Mouse (Mus musculus) liver, postnatal 0 days (tissue): ENCODE results near the gene Cmc1. TPM values are rescaled to one million over a fixed set of nuclear protein-coding genes. Genes with fewer than 3 reads are reported as not detected.
A peak's percentile ranks its signal among the peaks of the same experiment; 100 is the strongest.

ENCODE experiments used
- ATAC-seq: fragments of 200-750 bp; cut with Nextera tagmentation; 2 replicates; pipeline ENCODE4 v1.8.0; 2017; ENCODE audit warnings: mild to moderate bottlenecking, moderate library complexity
- DNase-seq: peaks from one replicate; pipeline ENCODE4 v3.0.0-alpha.2; 2016
- H3K27ac ChIP-seq: fragments of 300-500 bp; sonication (generic); 2 replicates; pipeline ENCODE4 v1.5.1; 2014; ENCODE audit warnings: antibody characterized with exemption, moderate library complexity, mild to moderate bottlenecking, low read depth
- H3K27me3 ChIP-seq: fragments of 300-500 bp; sonication (generic); 2 replicates; pipeline ENCODE4 v1.6.1; 2014; ENCODE audit warnings: low read length, control low read depth, mixed read lengths; ENCODE audit not compliant: insufficient read depth
- H3K36me3 ChIP-seq: fragments of 300-500 bp; sonication (generic); replicated peaks from 2 replicates; pipeline ENCODE4 v1.6.1; 2014; ENCODE audit warnings: mild to moderate bottlenecking, control low read depth, low read length, moderate library complexity, mixed read lengths; ENCODE audit not compliant: insufficient read depth
- H3K4me1 ChIP-seq: fragments of 300-500 bp; sonication (generic); 2 replicates; pipeline ENCODE4 v1.6.1; 2014; ENCODE audit warnings: antibody characterized with exemption, mild to moderate bottlenecking, control low read depth; ENCODE audit not compliant: insufficient read depth
- H3K4me2 ChIP-seq: fragments of 300-500 bp; sonication (generic); 2 replicates; pipeline ENCODE4 v1.6.1; 2014; ENCODE audit warnings: low read depth, mild to moderate bottlenecking, low read length, moderate library complexity, mixed read lengths
- H3K4me3 ChIP-seq: fragments of 300-500 bp; sonication (generic); 2 replicates; pipeline ENCODE4 v1.5.1; 2014; ENCODE audit warnings: low read depth, low read length
- H3K9ac ChIP-seq: fragments of 300-500 bp; sonication (generic); replicated peaks from 2 replicates; pipeline ENCODE4 v1.6.1; 2014; ENCODE audit warnings: mild to moderate bottlenecking, moderate library complexity
- H3K9me3 ChIP-seq: fragments of 300-500 bp; sonication (generic); 2 replicates; pipeline ENCODE4 v1.6.1; 2016; ENCODE audit warnings: mild to moderate bottlenecking, control low read depth, low read length, mixed read lengths
- CTCF ChIP-seq: sonication (generic); IDR thresholded peaks from 2 replicates; pipeline ENCODE4 v1.5.1; 2016; ENCODE audit warnings: antibody characterized with exemption, low read depth
- EP300 ChIP-seq: IDR thresholded peaks from 2 replicates; pipeline ENCODE4 v1.6.1; 2016; ENCODE audit warnings: antibody characterized with exemption, low read depth, mild to moderate bottlenecking
- WGBS: fragments of 180-500 bp; shearing (Covaris S2); extraction: QIAGEN DNeasy Blood & Tissue Kit; methylation state at CpG from one replicate; pipeline ENCODE4 v1.1.7; 2014; ENCODE audit not compliant: insufficient replicate concordance; 5-methylcytosine and 5-hydroxymethylcytosine counted together
- polyA plus RNA-seq: library from polyadenylated mRNA; unstranded; fragments of >200 nt; fragmentation: Nextera tagmentation; extraction: Ambion mirVana; gene quantifications from 2 replicates; pipeline ENCODE4 v1.2.1, GENCODE M21; 2015

The Cmc1 gene
- polyA plus RNA-seq, 1 experiment from 2014 or later = 40.0 TPM

DNA sequence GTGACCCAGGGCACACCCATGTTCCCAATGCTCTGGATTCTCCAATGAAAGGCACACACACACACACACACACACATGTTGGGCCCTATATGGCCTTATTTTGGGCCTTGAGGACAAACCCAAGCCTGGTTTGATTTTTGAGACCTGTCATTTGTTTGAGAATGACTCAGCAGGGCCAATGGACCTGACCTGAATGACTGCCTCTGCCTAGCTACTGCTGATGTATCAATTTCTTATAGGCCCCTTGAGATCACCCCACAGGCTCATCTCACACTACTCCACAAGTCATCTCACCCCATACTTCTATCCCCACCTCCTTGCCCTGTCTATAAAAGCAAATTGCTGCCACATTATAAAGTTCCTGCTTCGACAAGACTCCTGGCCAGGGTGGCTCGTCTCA lies 48.2 kb downstream of the Cmc1 start:
- Histone ChIP-seq H3K27ac (no peak overlapping the region), H3K4me3 (no peak overlapping the region), H3K4me1 (no peaks in the 10 kb centered on the region), H3K4me2 (no peak overlapping the region), H3K27me3 (no peaks in the 10 kb centered on the region), H3K9me3 (no peaks in the 10 kb centered on the region), H3K36me3 (no peaks in the 10 kb centered on the region), H3K9ac (no peak overlapping the region)
- WGBS = 77% methylated on average over 2 of the region's 2 CpGs
- DNase-seq = no peak
- ATAC-seq = 0 out of 2 replicates have a peak, but pooled peaks have one; percentile 17
- TF ChIP-seq CTCF (no peak), EP300 (no peak)

DNA sequence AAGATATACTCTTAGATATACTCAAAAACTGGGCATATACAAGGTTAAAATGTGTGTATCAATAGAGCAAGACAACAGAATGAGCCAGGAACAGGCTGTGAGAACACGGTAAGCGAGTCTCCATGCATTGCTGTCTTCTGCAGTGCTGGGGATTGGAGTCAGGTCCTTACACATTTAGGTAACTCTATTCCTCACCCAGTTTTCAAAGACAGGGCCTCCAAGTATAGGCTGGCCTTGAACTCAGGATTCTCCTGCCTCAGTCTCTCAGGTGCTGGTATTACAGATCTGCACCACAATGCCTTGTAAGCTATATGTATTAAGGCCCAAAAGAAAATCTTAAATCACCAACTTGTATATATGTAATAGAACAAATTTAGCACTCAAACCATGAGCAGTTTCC lies 49.5 kb downstream of the Cmc1 start:
- DNase-seq = no peak
- no peak overlapping the region for H3K27ac ChIP-seq
- no peak overlapping the region for H3K4me2 ChIP-seq
- ATAC-seq = no peak
- no peak overlapping the region for H3K4me3 ChIP-seq
- no peaks in the 10 kb centered on the region for H3K27me3 ChIP-seq
- H3K9me3 ChIP-seq = no peaks in the 10 kb centered on the region
- TF ChIP-seq EP300 (no peak), CTCF (no peak)
- WGBS = 88% methylated on average over 2 of the region's 2 CpGs
- H3K4me1 ChIP-seq = no peaks in the 10 kb centered on the region
- no peaks in the 10 kb centered on the region for H3K36me3 ChIP-seq
- H3K9ac ChIP-seq = no peak overlapping the region

DNA sequence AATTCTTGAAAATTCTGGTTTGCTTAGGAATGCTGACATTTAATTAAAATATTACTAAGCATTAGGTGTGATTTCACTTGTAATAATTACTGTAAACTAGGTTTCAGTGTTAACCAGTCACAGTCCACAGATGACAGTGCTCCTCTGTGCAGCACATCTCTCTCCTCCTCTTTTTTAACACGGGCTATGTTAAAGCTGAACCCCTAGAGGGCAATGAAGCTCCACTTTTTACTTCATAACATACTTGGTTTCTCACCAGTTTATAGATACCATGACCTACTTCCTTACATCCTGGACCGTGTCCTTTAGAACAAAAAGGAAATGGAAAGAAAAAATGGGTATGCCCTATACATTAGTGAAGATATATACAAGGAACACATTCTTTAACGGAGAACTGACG lies 50.6 kb downstream of the Cmc1 start:
- no peaks in the 10 kb centered on the region for H3K9me3 ChIP-seq
- DNase-seq (no peak), ATAC-seq (no peak)
- no peaks in the 10 kb centered on the region for H3K36me3 ChIP-seq
- no peak overlapping the region for H3K4me3 ChIP-seq
- WGBS = 43% methylated on average over 4 of the region's 4 CpGs
- H3K27ac ChIP-seq = no peak overlapping the region
- H3K27me3 ChIP-seq = no peaks in the 10 kb centered on the region
- H3K4me1 ChIP-seq = no peaks in the 10 kb centered on the region
- TF ChIP-seq EP300 (no peak), CTCF (peak; percentile 58)
- H3K9ac ChIP-seq = no peak overlapping the region
- no peak overlapping the region for H3K4me2 ChIP-seq

DNA sequence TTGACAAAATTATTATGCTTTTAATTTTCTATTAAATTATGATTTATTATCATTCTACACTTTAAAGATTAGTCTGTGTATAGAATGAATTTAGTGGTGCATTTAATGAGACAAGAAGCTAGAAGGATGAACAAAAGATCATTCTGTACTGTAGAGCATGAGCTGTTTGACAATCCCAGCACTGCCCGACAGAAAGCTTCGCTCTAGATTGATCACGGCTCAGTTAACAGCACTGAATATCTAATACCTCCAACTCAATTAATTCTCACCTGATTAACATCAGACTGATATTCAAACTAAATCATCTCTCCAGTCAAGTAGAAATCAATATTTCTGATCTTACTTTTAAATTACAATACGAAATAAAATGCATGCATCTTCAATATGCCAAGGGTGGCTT lies 66.1 kb downstream of the Cmc1 start:
- DNase-seq (no peak), ATAC-seq (no peak)
- Histone ChIP-seq H3K36me3 (no peaks in the 10 kb centered on the region), H3K4me3 (no peak overlapping the region), H3K9ac (no peak overlapping the region), H3K27me3 (no peaks in the 10 kb centered on the region), H3K4me1 (peaks cover 4% of the 10 kb centered on the region), H3K9me3 (no peaks in the 10 kb centered on the region), H3K27ac (no peak overlapping the region), H3K4me2 (no peak overlapping the region)
- TF ChIP-seq CTCF (no peak), EP300 (no peak)
- 82% methylated on average over 4 of the region's 4 CpGs for WGBS

DNA sequence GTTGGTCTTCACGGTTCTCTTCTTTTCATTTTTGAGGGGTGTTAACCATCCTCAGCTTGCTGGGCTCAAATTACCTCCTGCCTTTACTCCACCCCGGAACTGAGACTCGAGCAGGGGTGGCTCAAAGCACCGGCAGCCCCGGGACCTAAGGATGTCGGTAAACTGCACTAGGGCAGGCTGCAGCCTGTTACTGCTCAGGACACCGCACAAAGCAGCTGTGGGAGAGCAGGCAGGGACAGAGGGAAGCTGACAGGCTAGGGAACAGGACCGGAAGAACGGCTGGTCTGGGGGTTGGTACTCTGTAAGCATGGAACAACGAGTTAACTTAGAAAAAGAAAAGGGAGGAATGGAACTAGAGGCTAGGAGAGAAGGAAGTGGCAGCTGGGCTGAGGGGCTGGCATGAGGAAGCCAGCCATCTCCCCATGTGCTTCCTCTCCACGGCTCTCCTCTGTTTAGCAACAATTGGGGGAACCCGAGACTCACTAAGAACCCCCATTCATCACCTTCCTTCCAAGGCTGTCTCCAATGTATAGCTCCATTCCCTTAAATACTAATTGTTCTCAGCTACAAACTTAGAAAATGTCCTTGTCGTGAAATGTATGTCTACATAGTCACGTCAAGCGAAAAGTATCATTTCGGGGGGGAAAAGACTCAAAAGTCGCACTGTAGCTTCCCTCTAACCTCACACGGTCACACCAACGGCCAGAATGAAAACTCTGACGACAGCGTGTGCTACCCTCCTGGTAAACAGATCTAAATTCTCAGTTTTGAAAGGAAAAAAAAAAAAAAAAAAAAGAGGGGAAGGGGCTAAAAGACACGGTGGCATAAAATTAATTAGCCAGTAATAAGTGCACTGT lies 67.2 kb downstream of the Cmc1 start:
- Histone ChIP-seq H3K4me1 (peaks cover 4% of the 10 kb centered on the region), H3K9me3 (no peaks in the 10 kb centered on the region), H3K9ac (peak overlapping the region; percentile 27), H3K27me3 (no peaks in the 10 kb centered on the region), H3K36me3 (no peaks in the 10 kb centered on the region), H3K4me3 (peak overlapping the region; percentile 20), H3K27ac (no peak overlapping the region), H3K4me2 (peak overlapping the region; percentile 62)
- WGBS = 19% methylated on average over 22 of the region's 22 CpGs
- ATAC-seq = peak; percentile 19; the same call in 1 of the 2 replicates
- DNase-seq = no peak
- no peak for TF ChIP-seq CTCF

DNA sequence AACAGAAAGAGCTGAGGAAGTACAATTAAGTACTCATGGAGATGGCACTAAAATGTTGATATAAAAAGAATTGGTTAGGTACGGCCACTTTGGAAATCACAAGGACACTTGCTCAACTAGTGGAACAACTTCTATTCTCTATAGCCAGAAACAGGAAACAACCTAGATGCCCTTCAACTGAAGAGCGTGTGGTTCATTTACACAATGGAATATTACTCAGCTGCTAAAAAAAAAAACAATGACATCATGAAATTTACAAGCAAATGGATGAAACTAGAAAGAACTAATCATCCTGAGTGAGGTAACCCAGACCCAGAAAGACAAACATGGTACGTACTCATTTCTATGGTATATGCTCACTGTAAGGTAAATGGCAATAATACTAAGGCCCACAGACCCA lies 76.6 kb downstream of the Cmc1 start:
- 88% methylated on average over 3 of the region's 3 CpGs for WGBS

More for the DNA sequence above, 76.6 kb downstream of the Cmc1 start:
- DNase-seq = no peak
- Histone ChIP-seq H3K4me2 (no peak overlapping the region), H3K36me3 (peaks cover 16% of the 10 kb centered on the region), H3K9ac (no peak overlapping the region), H3K9me3 (no peaks in the 10 kb centered on the region), H3K4me1 (no peaks in the 10 kb centered on the region), H3K4me3 (no peak overlapping the region), H3K27ac (no peak overlapping the region), H3K27me3 (no peaks in the 10 kb centered on the region)
- ATAC-seq = no peak
- no peak for TF ChIP-seq EP300
- TF ChIP-seq CTCF = no peak
